19 mouse cellular contexts compared by ENCODE assay signal in genomic region chr9:74997976-74998375, GRCm38 (mm10).
"Had no signal": no experiment of that assay in that cellular context is flagged by ENCODE, and none has a peak within 500 bp of the region (broad histone marks: within the 10 kb centered on the region; RNA-seq: fewer than 3 reads in every experiment).

No protein-coding gene starts in this region.

- H3K4me3 ChIP-seq: layer of hippocampus, adult 2 months; limb, embryonic 10.5 days; limb, embryonic 13.5 days; midbrain, embryonic 12.5 days; midbrain, embryonic 15.5 days; neural tube, embryonic 12.5 days; neural tube, embryonic 15.5 days had no signal

- H3K27me3 ChIP-seq: limb, embryonic 13.5 days; midbrain, embryonic 12.5 days; midbrain, embryonic 15.5 days; neural tube, embryonic 12.5 days; neural tube, embryonic 15.5 days had no signal

- H3K36me3 ChIP-seq: limb, embryonic 10.5 days; limb, embryonic 13.5 days; midbrain, embryonic 15.5 days; neural tube, embryonic 15.5 days had no signal

- H3K27ac ChIP-seq: layer of hippocampus, adult 2 months; limb, embryonic 10.5 days; limb, embryonic 13.5 days; liver, embryonic 14.5 days; macrophage; midbrain, embryonic 12.5 days; midbrain, embryonic 15.5 days; neural tube, embryonic 12.5 days; neural tube, embryonic 15.5 days; stomach, postnatal 0 days had no signal

- H3K9ac ChIP-seq: limb, embryonic 13.5 days; liver, embryonic 14.5 days; liver, postnatal 0 days; lung, embryonic 14.5 days; midbrain, embryonic 12.5 days; midbrain, embryonic 15.5 days; neural tube, embryonic 12.5 days; neural tube, embryonic 15.5 days had no signal

- H3K4me1 ChIP-seq: limb, embryonic 10.5 days; limb, embryonic 13.5 days; midbrain, embryonic 12.5 days; midbrain, embryonic 15.5 days; neural tube, embryonic 12.5 days had no signal

- DNase-seq: kidney, adult 18-20 months; kidney, postnatal 25 days; layer of hippocampus, adult 9-11 months; liver, postnatal 0 days; lung, embryonic 14.5 days; right cerebral cortex, adult 18-20 months; right cerebral cortex, postnatal 14 days; right cerebral cortex, postnatal 4 days; thymus, postnatal 25 days had no signal
